Mouse (Mus musculus): ENCODE data around the gene Os9. TPM values are rescaled to one million over a fixed set of nuclear protein-coding genes. Genes with fewer than 3 reads are reported as not detected.
A peak's percentile ranks its signal among the peaks of the same experiment; 100 is the strongest.

The Os9 gene
- polyA plus RNA-seq, 1 experiment from 2014 or later = 80.8 TPM

GRCm38 (mm10) chr10:127107563-127108261 lies 13.2 kb downstream of the Os9 start:
- no peaks in the 10 kb centered on the region for H3K4me1 ChIP-seq
- peaks cover 17% of the 10 kb centered on the region for H3K36me3 ChIP-seq
- no peak overlapping the region for H3K4me3 ChIP-seq
- H3K27me3 ChIP-seq = no peaks in the 10 kb centered on the region
- ATAC-seq (ENCODE audit: low FRiP score, low read depth) = no peak
- no peak overlapping the region for H3K9ac ChIP-seq
- WGBS = 84% methylated on average over 16 of the region's 16 CpGs
- H3K4me2 ChIP-seq (replicated peaks) = no peak overlapping the region
- no peak overlapping the region for H3K27ac ChIP-seq
- no peaks in the 10 kb centered on the region for H3K9me3 ChIP-seq

DNA sequence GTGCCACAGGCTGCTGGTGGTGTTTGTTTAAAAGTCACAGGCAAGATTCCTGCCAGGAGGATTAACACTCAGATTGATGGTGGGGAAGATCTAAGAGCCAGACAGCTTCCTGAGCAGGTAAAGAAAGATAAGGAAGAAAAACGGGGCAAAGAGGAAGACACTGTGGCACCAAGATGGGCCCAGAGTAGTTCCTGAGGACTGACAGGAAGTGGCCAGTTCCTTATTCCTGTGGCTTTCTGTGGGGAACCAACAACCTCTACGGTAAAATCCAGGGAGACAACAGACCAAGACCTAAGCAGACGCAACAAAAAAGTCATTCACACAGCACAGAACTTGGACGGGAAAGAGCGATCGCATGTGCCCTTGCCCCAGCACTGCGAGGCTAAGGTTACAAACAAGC lies 17.3 kb downstream of the Os9 start:
- Histone ChIP-seq H3K36me3 (peaks cover 30% of the 10 kb centered on the region), H3K27ac (no peak overlapping the region), H3K4me3 (no peak overlapping the region), H3K9ac (no peak overlapping the region), H3K27me3 (no peaks in the 10 kb centered on the region), H3K4me2 (replicated peaks) (no peak overlapping the region), H3K4me1 (no peaks in the 10 kb centered on the region), H3K9me3 (no peaks in the 10 kb centered on the region)
- 80% methylated on average over 7 of the region's 7 CpGs for whole genome bisulfite sequencing
- no peak for ATAC-seq (ENCODE audit: low FRiP score, low read depth)

- H3K27ac ChIP-seq = no peak overlapping the region
- no peaks in the 10 kb centered on the region for H3K9me3 ChIP-seq
- H3K36me3 ChIP-seq = peaks cover 44% of the 10 kb centered on the region
- WGBS = 86% methylated on average over 6 of the region's 6 CpGs
- no peaks in the 10 kb centered on the region for H3K27me3 ChIP-seq
- H3K4me1 ChIP-seq = no peaks in the 10 kb centered on the region
- no peak overlapping the region for H3K4me3 ChIP-seq
- no peak overlapping the region for H3K9ac ChIP-seq
- ATAC-seq (ENCODE audit: low FRiP score, low read depth) = no peak
- no peak overlapping the region for H3K4me2 ChIP-seq (replicated peaks)
Observed at GRCm38 (mm10) chr10:127101151-127101550, 19.8 kb downstream of the Os9 start.

- H3K4me1 ChIP-seq = no peaks in the 10 kb centered on the region
- H3K36me3 ChIP-seq = peaks cover 52% of the 10 kb centered on the region
- no peaks in the 10 kb centered on the region for H3K9me3 ChIP-seq
- H3K4me2 ChIP-seq (replicated peaks) = no peak overlapping the region
- no peak overlapping the region for H3K4me3 ChIP-seq
- no peak overlapping the region for H3K9ac ChIP-seq
- 84% methylated on average over 8 of the region's 8 CpGs for WGBS
- no peak overlapping the region for H3K27ac ChIP-seq
- no peak for ATAC-seq (ENCODE audit: low FRiP score, low read depth)
- no peaks in the 10 kb centered on the region for H3K27me3 ChIP-seq
Observed at GRCm38 (mm10) chr10:127100414-127100813, 20.5 kb downstream of the Os9 start.

DNA sequence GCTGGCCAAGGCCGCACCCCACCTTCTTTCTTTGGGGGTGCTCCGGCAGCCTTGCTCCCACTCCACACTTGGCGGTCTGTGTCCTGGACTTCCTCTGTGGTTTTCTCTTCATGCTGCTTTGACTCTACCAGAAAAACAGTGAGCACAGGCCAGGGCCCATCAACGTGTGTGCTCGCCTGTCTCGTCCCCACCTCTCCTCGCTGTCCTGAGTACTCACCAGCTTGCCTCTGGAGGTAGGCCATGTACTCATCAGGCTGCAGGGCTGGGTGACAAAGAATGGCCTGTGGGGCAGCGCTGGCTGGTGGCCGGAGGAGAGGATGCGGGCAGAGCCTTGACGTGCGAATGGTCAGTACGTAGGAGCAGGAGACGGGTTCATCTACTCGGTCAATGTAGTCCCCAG lies 21.1 kb downstream of the Os9 start:
- WGBS = 92% methylated on average over 15 of the region's 15 CpGs
- Histone ChIP-seq H3K4me3 (no peak overlapping the region), H3K27me3 (no peaks in the 10 kb centered on the region), H3K4me2 (replicated peaks) (no peak overlapping the region), H3K36me3 (peaks cover 57% of the 10 kb centered on the region), H3K9ac (no peak overlapping the region), H3K27ac (no peak overlapping the region), H3K4me1 (no peaks in the 10 kb centered on the region), H3K9me3 (no peaks in the 10 kb centered on the region)
- ATAC-seq (ENCODE audit: low FRiP score, low read depth) = no peak

- peaks cover 57% of the 10 kb centered on the region for H3K36me3 ChIP-seq
- H3K4me1 ChIP-seq = peaks cover 5% of the 10 kb centered on the region
Observed at GRCm38 (mm10) chr10:127099191-127099590, 21.7 kb downstream of the Os9 start.

DNA sequence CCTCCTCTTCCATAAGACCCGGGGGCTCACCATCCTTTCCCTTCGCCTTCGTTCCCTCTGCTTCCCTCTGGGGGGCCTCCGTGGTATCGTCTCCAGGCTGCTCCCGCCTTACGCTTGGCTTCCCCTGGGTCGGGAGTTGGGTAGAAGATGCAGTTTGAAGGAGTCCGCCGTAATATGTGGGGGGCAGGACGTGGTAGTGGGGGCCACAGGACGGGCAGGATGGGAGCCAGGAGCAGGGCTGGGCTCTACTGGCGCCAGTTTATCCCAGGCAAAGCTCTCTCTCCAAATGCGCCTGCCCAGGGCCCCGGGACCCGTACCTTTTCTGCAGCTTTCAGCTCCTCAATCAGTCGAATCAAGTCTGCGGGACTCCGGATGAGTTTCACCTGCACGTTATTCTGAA lies 22.4 kb downstream of the Os9 start:
- Histone ChIP-seq H3K27ac (no peak overlapping the region), H3K9ac (no peak overlapping the region), H3K4me2 (replicated peaks) (no peak overlapping the region), H3K4me1 (peaks cover 6% of the 10 kb centered on the region), H3K4me3 (no peak overlapping the region), H3K9me3 (no peaks in the 10 kb centered on the region), H3K27me3 (peaks cover 7% of the 10 kb centered on the region), H3K36me3 (peaks cover 57% of the 10 kb centered on the region)
- no peak for ATAC-seq (ENCODE audit: low FRiP score, low read depth)
- 74% methylated on average over 20 of the region's 20 CpGs for WGBS

More at GRCm38 (mm10) chr10:127099191-127099590, 21.7 kb downstream of the Os9 start:
- WGBS = 85% methylated on average over 10 of the region's 10 CpGs
- no peak overlapping the region for H3K4me3 ChIP-seq
- H3K27me3 ChIP-seq = peaks cover under 1% of the 10 kb centered on the region; the same call in 1 of the 2 replicates
- no peaks in the 10 kb centered on the region for H3K9me3 ChIP-seq
- ATAC-seq (ENCODE audit: low FRiP score, low read depth) = no peak
- H3K27ac ChIP-seq = no peak overlapping the region
- no peak overlapping the region for H3K4me2 ChIP-seq (replicated peaks)
- H3K9ac ChIP-seq = no peak overlapping the region

DNA sequence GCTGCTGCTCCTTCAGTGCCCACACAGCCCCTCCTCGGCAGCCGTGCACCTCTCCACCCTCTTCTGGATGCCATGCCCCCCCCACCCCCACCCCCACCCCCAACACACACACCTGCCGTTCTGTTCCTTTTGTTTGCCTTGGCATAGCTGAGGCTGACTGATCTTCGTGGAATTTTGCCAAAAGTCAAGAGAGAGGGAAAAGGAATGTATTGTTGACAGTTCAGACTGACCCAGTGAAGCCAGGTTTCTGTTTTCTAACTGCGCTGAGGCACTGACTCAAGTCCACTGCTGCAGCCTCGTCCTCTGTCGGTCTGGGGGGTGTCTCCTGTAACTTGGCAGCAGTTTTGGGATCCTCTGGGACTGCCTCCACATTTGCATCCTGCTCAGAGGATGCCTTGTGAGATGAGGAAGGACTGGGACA lies 26.5 kb downstream of the Os9 start:
- ATAC-seq (ENCODE audit: low FRiP score, low read depth) = no peak
- Histone ChIP-seq H3K27ac (no peak overlapping the region), H3K4me2 (replicated peaks) (no peak overlapping the region), H3K27me3 (peaks cover 48% of the 10 kb centered on the region), H3K9me3 (no peaks in the 10 kb centered on the region), H3K4me3 (no peak overlapping the region), H3K4me1 (peaks cover 26% of the 10 kb centered on the region), H3K9ac (no peak overlapping the region), H3K36me3 (peaks cover 45% of the 10 kb centered on the region)
- 66% methylated on average over 7 of the region's 7 CpGs for WGBS

DNA sequence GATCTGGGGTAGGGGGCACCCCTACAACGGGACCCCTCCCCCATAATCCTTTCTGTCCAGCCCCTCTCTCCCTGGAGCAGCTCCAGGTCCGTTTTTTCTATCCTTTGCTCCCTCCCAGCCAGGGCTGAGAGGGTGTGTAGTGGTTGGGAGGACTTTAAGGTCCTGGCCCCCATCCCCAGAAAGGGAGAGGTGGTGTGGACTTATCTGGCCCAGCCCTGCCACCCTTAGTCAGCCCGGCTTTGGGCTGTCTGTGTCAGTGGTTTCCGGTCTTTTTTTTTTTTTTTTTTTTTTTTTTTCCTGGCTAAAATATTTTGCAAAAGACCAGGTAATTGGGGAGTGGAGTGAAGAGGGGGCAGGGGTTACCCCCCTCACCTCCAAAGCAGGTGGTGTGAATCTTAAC lies 28.2 kb downstream of the Os9 start:
- Histone ChIP-seq H3K4me2 (replicated peaks) (no peak overlapping the region), H3K4me1 (peaks cover 26% of the 10 kb centered on the region), H3K4me3 (no peak overlapping the region), H3K9me3 (no peaks in the 10 kb centered on the region), H3K9ac (no peak overlapping the region), H3K27me3 (peaks cover 65% of the 10 kb centered on the region), H3K27ac (no peak overlapping the region), H3K36me3 (peaks cover 28% of the 10 kb centered on the region)
- 58% methylated on average over 4 of the region's 4 CpGs for WGBS
- ATAC-seq (ENCODE audit: low FRiP score, low read depth) = no peak

DNA sequence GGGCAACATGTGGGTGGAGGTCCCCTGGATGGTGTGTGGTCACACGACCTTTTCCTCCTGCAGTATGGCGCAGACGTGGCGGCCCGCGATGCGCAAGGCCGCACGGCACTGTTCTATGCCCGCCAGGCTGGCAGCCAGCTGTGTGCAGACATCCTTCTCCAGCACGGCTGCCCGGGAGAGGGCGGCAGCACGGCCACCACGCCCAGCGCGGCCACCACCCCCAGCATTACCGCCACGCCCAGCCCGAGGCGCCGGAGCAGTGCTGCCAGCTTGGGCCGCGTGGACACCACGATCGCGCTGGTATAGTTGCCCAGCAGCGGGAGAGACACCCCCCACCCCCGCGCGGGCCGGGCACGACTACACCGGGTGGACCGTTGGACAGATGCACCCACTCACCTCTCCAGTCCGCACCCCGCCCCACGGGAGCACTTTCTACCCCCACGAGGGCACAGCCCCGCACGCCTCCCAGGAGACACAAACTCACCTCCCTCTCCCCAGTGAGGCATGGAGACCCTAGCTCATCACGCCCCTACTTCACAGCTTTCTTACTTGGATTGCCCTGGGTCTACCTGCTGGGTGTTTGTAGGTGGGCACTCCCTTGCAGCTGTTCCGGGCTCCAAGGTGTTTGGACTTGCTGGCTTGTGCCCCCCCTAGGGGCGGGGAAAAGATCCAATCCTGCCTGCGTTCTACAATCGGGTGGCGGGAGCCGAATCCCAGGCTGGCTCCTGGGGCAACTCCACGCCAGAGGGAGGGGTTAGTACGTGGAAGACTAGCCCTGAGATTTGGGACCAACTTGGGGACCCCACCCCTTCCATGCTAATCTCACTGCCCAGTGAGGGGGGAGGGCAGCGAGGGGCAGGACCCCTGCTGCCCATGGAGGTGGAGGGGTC lies 29.2 kb downstream of the Os9 start:
- peaks cover 26% of the 10 kb centered on the region for H3K4me1 ChIP-seq
- 0 out of 2 replicates have a peak overlapping the region, but pooled peaks have one; percentile 19 for H3K9ac ChIP-seq
- ATAC-seq (ENCODE audit: low FRiP score, low read depth) = 0 out of 2 replicates have a peak, but pooled peaks have one; percentile 13
- WGBS = 8% methylated on average over 43 of the region's 51 CpGs
- H3K4me2 ChIP-seq (replicated peaks) = peak overlapping the region; percentile 53
- H3K27me3 ChIP-seq = peaks cover 75% of the 10 kb centered on the region
- H3K9me3 ChIP-seq = no peaks in the 10 kb centered on the region
- peak overlapping the region; percentile 28 for H3K4me3 ChIP-seq
- H3K36me3 ChIP-seq = peaks cover 18% of the 10 kb centered on the region
- H3K27ac ChIP-seq = no peak overlapping the region

DNA sequence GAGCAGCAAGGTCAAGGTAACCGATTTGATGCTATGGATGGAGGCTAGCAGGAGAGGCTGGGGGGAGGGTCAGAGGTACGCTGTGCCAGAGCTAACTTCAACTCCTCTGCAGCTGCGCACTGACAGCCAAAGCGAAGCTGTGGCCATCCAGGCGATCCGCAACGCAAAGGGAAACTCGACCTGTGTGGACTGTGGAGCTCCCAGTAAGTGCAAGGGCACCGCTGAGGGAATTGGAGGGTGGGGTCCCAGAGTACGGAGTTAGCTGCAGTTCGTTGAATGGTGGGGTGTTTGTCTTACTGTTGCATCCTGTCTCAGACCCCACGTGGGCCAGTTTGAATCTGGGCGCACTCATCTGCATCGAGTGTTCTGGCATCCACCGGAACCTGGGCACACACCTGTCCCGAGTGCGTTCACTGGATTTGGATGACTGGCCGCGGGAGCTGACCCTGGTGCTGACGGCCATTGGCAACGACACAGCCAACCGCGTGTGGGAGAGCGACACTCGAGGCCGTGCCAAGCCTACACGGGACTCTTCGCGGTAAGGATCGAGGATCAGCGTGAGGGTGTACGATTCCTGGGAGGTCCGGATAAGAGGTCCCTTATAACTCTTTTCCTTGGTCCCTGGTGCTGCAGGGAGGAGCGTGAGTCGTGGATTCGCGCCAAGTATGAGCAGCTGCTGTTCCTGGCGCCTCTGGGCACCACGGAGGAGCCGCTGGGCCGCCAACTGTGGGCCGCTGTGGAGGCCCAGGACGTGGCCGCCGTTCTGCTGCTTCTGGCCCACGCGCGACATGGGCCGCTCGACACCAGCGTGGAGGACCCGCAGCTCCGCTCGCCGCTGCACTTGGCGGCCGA lies 30.1 kb downstream of the Os9 start:
- peaks cover 81% of the 10 kb centered on the region for H3K27me3 ChIP-seq
- H3K4me2 ChIP-seq (replicated peaks) = peak overlapping the region; percentile 53
- peak; percentile 21; the same call in 1 of the 2 replicates for ATAC-seq (ENCODE audit: low FRiP score, low read depth)
- 0 out of 2 replicates have a peak overlapping the region, but pooled peaks have one; percentile 13 for H3K9ac ChIP-seq
- no peaks in the 10 kb centered on the region for H3K9me3 ChIP-seq
- no peak overlapping the region for H3K27ac ChIP-seq
- H3K4me1 ChIP-seq = peaks cover 26% of the 10 kb centered on the region
- H3K36me3 ChIP-seq = peaks cover 8% of the 10 kb centered on the region
- 6% methylated on average over 57 of the region's 57 CpGs for WGBS
- H3K4me3 ChIP-seq = peak overlapping the region; percentile 28

Measured in limb, embryonic 13.5 days (tissue).